Mouse (Mus musculus): ENCODE measurements around the gene Ikbke. TPM values are rescaled to one million over a fixed set of nuclear protein-coding genes. Genes with fewer than 3 reads are reported as not detected.

The Ikbke gene
- total RNA-seq, 2 experiments from 2014 or later = 19.5 to 20.0 TPM

Other genes with a start within 250 kb of the Ikbke start
- 100 to 1,000 TPM; 152 to 160 TPM for gene Mapkapk2, start 181.8 kb downstream of the Ikbke start, total RNA-seq (2021)
- 1 to 10 TPM; 7.9 to 8.4 TPM for gene Dyrk3, start 141.3 kb downstream of the Ikbke start, total RNA-seq (2021)
- gene Eif2d, start 126.4 kb downstream of the Ikbke start, total RNA-seq (2021) = 10 to 100 TPM; 47.4 to 49.9 TPM
- gene Rassf5, start 34.3 kb downstream of the Ikbke start, total RNA-seq (2021) = 10 to 100 TPM; 11.1 to 14.1 TPM
- gene Srgap2, start 247.7 kb upstream of the Ikbke start, total RNA-seq (2021) = 10 to 100 TPM; 40.3 to 42.2 TPM
- gene Fam72a, start 248.3 kb upstream of the Ikbke start, total RNA-seq (2021) = 1 to 10 TPM; 1.4 to 1.5 TPM